Mouse (Mus musculus): Measurements from ENCODE around the gene Atad3a. TPM values are rescaled to one million over a fixed set of nuclear protein-coding genes. Genes with fewer than 3 reads are reported as not detected.

Atad3a gene
- polyA plus RNA-seq, 1 experiment from 2014 or later = 147 TPM

DNA sequence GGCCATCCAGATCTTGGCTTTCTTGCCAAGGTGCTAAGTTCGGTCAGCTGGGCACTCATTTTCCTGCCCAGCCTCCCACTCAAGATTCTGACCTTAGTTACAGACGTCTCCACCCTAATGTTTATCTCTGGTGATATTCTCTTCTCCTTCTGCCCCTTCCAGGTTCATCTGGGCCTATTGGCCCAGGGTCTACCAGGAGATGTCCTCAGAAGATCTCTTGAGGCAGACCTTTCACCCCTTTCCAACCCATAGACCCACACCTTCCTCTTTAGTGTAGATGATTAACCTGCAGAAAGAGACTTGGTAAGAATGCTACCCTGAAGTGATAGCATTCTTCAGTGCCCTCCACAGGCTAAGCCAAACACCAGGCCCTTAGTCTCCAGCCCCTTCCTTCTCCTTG, 10.8 kb upstream of the Atad3a start:
- Histone ChIP-seq H3K27ac (no peak overlapping the region), H3K4me3 (no peak overlapping the region), H3K9me3 (no peaks in the 10 kb centered on the region), H3K27me3 (ENCODE audit: insufficient read depth, poor library complexity, severe bottlenecking) (peaks cover 56% of the 10 kb centered on the region), H3K36me3 (no peaks in the 10 kb centered on the region), H3K4me1 (peaks cover 42% of the 10 kb centered on the region)
- 73% methylated on average over 2 of the region's 2 CpGs for WGBS
- DNase-seq (ENCODE audit: low spot score) = no peak

DNA sequence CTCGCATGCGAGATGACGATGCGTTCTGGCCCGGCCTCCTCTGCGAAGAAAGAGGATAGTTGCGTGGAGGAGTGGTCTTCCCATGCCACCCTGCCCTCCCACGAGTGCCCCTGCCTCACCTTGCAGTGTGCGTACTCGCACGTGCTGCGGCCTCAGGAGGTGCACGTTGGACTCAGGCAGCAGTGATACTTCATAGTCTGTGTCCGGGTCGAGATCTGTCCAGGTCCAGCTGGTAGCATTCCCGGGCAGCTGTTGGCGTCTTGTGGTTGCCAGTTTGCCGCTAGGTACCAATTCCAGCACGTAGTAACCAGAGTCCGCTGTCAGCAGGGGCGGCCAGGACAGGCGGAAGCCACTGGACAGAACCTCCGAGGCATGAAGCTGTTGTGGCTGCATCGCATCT, 9.7 kb upstream of the Atad3a start:
- H3K36me3 ChIP-seq = no peaks in the 10 kb centered on the region
- DNase-seq (ENCODE audit: low spot score) = no peak
- no peaks in the 10 kb centered on the region for H3K9me3 ChIP-seq
- peak overlapping the region; percentile 92 for H3K27ac ChIP-seq
- H3K4me1 ChIP-seq = peaks cover 35% of the 10 kb centered on the region
- 43% methylated on average over 24 of the region's 24 CpGs for WGBS
- peaks cover 52% of the 10 kb centered on the region for H3K27me3 ChIP-seq (ENCODE audit: insufficient read depth, poor library complexity, severe bottlenecking)
- H3K4me3 ChIP-seq = peak overlapping the region; percentile 66

DNA sequence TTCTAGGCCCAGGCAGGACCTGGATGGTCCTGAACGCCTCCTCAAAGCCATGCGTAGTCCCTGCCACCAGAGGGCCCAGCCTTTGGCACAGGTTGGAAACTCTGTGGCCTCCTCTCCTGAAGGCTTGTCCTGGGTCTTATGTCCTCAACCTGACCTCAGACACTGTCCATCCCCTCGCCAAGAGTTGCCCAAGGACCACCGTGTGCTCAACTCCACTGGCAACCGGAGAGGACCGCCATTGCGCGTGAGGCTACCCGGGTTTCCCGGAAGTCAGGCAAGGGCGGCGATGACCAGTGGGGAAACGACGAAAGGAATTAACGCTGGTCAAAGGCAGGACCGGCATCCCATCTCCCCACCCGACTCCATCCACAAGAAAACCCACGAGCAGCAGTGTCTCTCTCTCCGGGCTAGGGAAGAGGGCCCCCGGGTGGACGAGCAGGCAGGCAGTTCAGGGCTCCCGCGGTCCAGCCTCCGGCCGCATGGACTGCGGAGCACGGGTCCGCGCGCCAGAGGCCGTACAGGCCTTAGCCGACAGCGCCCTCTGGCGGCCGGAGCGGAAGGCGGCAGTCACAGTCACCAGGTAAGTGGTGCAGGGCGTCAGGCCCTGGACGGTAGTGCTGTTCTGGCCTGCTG, 9.1 kb upstream of the Atad3a start:
- H3K4me3 ChIP-seq = peak overlapping the region; percentile 66
- peaks cover 29% of the 10 kb centered on the region for H3K4me1 ChIP-seq
- peak; percentile 94 for DNase-seq (ENCODE audit: low spot score)
- 0% methylated on average over 39 of the region's 39 CpGs for WGBS
- no peaks in the 10 kb centered on the region for H3K9me3 ChIP-seq
- no peaks in the 10 kb centered on the region for H3K36me3 ChIP-seq
- peak overlapping the region; percentile 92 for H3K27ac ChIP-seq
- peaks cover 46% of the 10 kb centered on the region for H3K27me3 ChIP-seq (ENCODE audit: insufficient read depth, poor library complexity, severe bottlenecking)

DNA sequence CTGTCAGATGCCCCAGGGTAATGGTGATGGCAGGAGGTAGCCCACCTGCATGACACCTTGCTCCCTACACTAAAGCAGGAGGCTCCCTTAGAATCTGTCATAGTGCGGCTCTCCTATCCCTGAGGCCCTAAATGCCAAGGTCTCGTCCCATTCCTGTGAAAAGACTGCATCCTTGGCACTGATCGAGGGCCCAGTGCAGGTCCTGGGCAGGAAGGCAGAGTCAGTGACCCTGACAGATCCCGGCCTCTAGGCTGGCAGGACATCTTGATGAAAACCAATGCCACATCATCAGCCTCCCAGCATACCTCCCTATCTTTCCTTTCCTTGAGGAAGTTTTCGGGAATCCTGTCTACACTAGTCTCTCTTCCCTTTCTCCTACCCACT, 8.6 kb upstream of the Atad3a start:
- H3K9me3 ChIP-seq = no peaks in the 10 kb centered on the region
- peaks cover 23% of the 10 kb centered on the region for H3K4me1 ChIP-seq
- 59% methylated on average over 5 of the region's 5 CpGs for WGBS
- H3K4me3 ChIP-seq = peak overlapping the region; percentile 66
- H3K36me3 ChIP-seq = no peaks in the 10 kb centered on the region
- DNase-seq (ENCODE audit: low spot score) = no peak
- H3K27me3 ChIP-seq (ENCODE audit: insufficient read depth, poor library complexity, severe bottlenecking) = peaks cover 40% of the 10 kb centered on the region
- H3K27ac ChIP-seq = peak overlapping the region; percentile 92

DNA sequence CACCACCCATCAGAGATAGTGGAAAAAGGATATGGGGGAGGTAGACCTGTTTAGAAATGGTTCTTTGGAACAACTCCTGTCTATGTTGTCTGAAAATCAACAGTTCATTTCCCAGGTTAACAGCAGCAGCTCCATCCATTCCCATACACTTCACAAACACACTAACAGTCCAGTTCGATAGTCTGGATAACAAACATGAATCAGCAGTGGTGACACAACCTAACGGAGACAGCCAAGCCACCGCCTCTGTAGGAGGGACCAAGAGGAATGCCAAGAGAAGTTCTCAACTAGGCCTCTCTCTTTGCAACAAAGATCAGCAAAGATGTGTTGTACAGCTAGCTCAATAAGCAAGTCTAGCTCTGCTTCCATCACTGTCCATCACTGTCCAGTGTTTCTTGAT, 1.5 kb upstream of the Atad3a start:
- Histone ChIP-seq H3K27me3 (ENCODE audit: insufficient read depth, poor library complexity, severe bottlenecking) (no peaks in the 10 kb centered on the region), H3K4me3 (no peak overlapping the region), H3K27ac (no peak overlapping the region), H3K4me1 (peaks cover 24% of the 10 kb centered on the region), H3K36me3 (peaks cover 10% of the 10 kb centered on the region; the same call in 1 of the 2 replicates), H3K9me3 (no peaks in the 10 kb centered on the region)
- DNase-seq (ENCODE audit: low spot score) = no peak
- WGBS = 86% methylated on average over 3 of the region's 3 CpGs

DNA sequence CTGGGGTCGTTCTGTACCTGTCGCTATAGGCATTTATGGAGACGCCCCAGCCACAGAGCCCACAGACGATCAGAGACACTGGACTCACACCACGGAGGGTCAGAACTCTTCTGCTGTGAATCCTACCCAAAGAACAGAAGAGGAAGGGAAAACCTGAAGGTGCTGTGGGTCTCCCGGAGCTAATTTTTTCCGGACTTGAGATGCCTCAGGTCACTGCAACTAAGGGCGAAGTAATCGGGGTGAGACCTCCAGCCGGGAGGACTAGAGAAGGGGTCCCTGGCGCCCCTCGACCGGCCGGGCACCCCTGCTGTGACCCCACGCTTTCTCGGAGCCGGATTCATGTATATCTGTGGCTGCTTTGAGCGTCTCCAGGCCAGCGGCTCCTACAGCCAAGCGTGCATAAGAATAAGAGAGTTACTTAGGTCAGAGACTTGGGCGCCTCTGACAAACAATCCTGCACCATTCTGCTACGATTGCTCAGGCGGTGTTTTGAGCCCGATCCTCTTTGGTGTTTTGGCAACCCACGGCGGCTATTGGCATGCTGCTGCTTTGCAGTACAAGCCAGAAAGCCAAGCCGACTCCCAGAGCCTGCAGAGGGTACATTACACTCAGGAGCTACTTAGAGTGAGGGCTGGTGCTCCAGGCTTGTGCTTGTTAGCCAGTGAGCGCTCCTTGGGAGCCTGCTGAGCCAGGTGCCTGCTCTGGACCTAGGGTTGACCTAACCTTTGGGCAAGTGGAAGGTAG, 635 bp upstream of the Atad3a start:
- H3K27ac ChIP-seq = peak overlapping the region; percentile 87
- H3K4me1 ChIP-seq = peaks cover 29% of the 10 kb centered on the region
- WGBS = 2% methylated on average over 28 of the region's 28 CpGs
- H3K4me3 ChIP-seq = peak overlapping the region; percentile 77
- H3K36me3 ChIP-seq = peaks cover 19% of the 10 kb centered on the region
- no peaks in the 10 kb centered on the region for H3K27me3 ChIP-seq (ENCODE audit: insufficient read depth, poor library complexity, severe bottlenecking)
- DNase-seq (ENCODE audit: low spot score) = no peak
- H3K9me3 ChIP-seq = no peaks in the 10 kb centered on the region

DNA sequence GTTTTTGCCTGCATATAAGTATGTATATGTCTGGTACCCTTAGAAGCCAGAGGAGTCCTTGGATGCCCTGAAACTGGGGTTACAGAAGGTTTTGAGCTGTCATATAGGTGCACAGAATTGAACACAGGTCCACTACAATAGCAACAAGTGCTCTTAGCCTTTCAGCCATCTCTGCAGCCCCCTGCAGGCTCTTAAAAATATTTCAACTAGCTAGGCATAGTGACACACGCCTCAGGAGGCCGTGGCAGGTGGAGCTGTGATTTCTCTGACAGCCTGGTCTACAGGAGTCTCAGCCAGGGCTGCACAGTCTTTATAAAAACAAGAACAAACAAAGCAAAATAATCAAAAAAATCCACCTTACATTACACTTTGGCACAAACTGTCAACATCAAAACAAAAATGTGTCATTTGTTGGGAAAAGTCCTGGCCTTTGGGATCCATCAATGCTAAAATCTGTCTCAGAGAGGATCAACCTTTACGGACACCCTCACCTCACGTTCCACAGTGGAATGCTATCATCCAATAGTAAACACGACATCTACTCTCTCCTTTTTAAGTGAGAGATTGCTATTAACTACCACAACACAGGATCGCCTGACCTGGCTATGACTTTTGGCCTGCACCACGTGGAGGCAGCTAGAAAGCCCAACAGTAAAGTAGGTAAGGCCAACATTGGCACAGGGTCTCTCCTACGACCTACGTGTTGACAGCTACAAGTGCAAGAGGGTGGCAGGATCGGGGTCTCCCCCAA, 856 bp downstream of the Atad3a start:
- H3K4me3 ChIP-seq = peak overlapping the region; percentile 77
- peaks cover 29% of the 10 kb centered on the region for H3K4me1 ChIP-seq
- H3K27ac ChIP-seq = peak overlapping the region; percentile 87
- DNase-seq (ENCODE audit: low spot score) = no peak
- no peaks in the 10 kb centered on the region for H3K27me3 ChIP-seq (ENCODE audit: insufficient read depth, poor library complexity, severe bottlenecking)
- no peaks in the 10 kb centered on the region for H3K9me3 ChIP-seq
- 3% methylated on average over 10 of the region's 10 CpGs for WGBS
- peaks cover 34% of the 10 kb centered on the region for H3K36me3 ChIP-seq

DNA sequence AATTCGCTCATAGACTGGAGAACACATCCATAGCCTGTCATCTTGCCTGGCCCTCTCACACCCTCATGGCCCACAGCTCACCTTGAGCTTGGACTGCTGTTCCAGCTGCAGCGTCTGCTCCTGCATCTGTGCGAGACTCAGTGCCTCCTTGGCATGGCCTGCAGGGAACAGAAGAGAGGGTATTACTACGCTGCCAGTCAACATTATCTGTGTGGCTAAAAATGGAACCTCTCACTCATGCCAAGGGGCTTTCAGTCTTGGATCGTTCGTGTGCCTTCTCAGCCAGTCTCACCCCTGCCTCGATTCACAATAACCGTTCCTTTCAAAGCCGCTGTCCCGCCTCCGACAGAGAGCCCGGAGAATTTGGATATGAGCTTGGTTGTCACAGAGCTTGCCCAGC, 3.9 kb downstream of the Atad3a start:
- H3K9me3 ChIP-seq = no peaks in the 10 kb centered on the region
- H3K4me3 ChIP-seq = no peak overlapping the region
- H3K27me3 ChIP-seq (ENCODE audit: insufficient read depth, poor library complexity, severe bottlenecking) = no peaks in the 10 kb centered on the region
- peaks cover 29% of the 10 kb centered on the region for H3K4me1 ChIP-seq
- peaks cover 61% of the 10 kb centered on the region for H3K36me3 ChIP-seq
- no peak for DNase-seq (ENCODE audit: low spot score)
- 86% methylated on average over 12 of the region's 12 CpGs for WGBS
- no peak overlapping the region for H3K27ac ChIP-seq

DNA sequence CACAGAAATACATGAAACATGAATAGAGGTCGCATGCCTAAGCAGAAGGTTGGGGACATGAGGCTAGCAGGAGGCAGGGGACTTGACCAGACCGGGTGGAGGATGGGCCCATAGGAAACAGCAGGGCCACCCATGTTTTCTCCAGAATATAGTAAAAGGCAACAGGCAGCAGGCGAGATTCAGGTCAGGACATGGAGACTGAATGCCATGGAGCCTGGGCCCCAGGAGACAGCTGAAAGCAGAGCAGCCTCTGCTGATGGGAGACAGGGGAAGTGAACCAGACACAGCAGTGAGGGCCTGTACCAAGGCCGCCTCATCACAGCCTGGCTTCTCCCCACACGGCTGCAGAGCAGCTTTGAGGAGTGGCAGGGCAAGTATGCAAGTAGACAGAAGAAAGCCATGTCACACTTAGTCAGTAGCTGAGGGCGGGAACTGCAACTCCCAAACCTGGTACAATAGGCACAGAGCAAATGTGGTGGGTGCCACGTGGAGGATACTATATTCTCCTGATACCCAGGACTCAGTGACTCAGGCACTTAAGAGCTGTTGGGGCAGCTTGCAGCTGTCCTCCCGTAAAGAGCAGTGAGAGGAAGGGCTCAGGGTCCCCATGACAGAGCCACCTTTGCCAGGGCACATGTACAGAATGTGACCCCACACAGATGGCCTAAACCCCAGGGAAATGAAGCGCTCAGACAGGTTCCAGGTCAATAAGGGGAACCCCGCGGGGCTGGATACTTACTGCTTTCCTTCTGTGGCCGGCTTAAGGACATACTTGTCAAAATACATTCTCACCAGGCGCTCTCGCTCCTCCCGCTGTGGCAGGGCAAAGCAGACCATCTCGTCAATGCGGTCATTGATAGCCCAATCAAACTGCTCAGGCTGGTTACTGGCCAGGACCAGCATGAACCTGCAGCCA, 14.1 kb downstream of the Atad3a start:
- H3K4me1 ChIP-seq = no peaks in the 10 kb centered on the region
- no peak overlapping the region for H3K27ac ChIP-seq
- no peak overlapping the region for H3K4me3 ChIP-seq
- WGBS = 90% methylated on average over 17 of the region's 17 CpGs
- no peaks in the 10 kb centered on the region for H3K9me3 ChIP-seq
- H3K36me3 ChIP-seq = peaks cover 99% of the 10 kb centered on the region
- H3K27me3 ChIP-seq (ENCODE audit: insufficient read depth, poor library complexity, severe bottlenecking) = no peaks in the 10 kb centered on the region
- no peak for DNase-seq (ENCODE audit: low spot score)

DNA sequence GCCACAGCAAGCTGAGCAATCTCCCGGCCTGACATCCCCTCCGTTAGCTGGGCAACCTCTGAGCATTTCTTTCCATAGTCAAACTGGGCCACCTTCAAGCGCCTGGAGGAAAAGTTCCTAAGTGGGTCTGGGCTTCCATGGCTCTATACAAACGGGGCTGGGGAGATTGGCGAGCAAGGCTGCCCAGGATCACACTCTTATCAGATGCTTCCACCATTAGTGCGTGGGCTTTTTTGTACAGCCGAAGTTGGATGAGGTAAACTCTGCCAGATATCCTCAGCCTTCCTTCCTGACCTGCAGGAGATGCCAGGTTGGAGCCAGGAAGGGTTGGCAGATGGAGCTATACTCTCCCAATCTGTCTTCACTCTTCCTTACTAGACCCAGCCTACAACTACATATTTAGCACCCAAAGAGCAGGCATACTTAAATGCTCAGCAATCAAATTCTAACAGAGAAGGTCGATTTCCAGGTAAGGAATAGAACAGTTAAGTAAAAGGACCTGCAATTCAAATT, 14.8 kb downstream of the Atad3a start:
- peaks cover 99% of the 10 kb centered on the region for H3K36me3 ChIP-seq

DNA sequence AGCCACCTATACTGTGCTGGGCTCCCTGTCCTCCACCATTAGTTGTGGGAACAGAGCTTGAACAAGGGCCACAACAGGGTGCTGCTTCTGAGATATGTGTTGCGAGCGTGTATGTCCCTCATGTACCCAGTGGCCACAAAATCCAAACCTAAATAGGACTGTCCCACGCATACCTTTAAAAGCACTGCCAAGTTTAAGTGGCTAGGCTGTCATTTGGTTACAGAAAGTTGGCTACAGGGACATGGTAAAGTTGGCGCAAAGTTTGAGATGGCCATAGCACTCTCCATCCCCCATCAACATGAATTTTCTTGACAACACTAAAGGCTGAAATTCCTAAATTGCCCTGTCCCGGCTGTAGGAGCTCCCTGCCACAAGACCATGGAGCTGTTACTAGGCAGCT, 15.8 kb downstream of the Atad3a start:
- Histone ChIP-seq H3K9me3 (no peaks in the 10 kb centered on the region), H3K27ac (no peak overlapping the region), H3K27me3 (ENCODE audit: insufficient read depth, poor library complexity, severe bottlenecking) (no peaks in the 10 kb centered on the region), H3K36me3 (peaks cover 99% of the 10 kb centered on the region), H3K4me1 (no peaks in the 10 kb centered on the region), H3K4me3 (no peak overlapping the region)
- DNase-seq (ENCODE audit: low spot score) = no peak
- WGBS = 89% methylated on average over 5 of the region's 5 CpGs

More for the DNA sequence above, 14.8 kb downstream of the Atad3a start:
- no peak for DNase-seq (ENCODE audit: low spot score)
- Histone ChIP-seq H3K27me3 (ENCODE audit: insufficient read depth, poor library complexity, severe bottlenecking) (no peaks in the 10 kb centered on the region), H3K9me3 (no peaks in the 10 kb centered on the region), H3K27ac (no peak overlapping the region), H3K4me1 (no peaks in the 10 kb centered on the region), H3K4me3 (no peak overlapping the region)
- WGBS = 86% methylated on average over 8 of the region's 8 CpGs

DNA sequence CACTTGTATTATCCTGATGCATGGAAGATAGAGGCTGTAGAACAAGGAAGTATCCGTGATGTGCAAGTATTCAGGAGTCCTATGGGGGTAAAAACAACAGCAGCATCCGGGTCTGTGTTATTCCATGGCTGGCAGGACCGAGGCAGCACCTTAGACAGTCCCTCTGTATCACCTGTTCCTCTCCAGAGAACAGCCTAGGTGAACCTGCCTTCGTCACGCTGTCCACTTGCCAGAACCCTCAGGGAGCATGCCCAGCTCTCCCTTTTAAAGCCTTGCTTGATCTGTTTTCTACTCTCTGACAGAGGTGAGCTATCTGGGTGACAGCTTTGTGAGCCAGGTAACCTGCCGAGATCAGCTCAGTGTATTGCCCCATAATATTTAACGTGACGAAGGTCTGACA, 16.4 kb downstream of the Atad3a start:
- 93% methylated on average over 8 of the region's 8 CpGs for WGBS
- no peaks in the 10 kb centered on the region for H3K27me3 ChIP-seq (ENCODE audit: insufficient read depth, poor library complexity, severe bottlenecking)

More for the DNA sequence above, 16.4 kb downstream of the Atad3a start:
- Histone ChIP-seq H3K27ac (no peak overlapping the region), H3K36me3 (peaks cover 99% of the 10 kb centered on the region), H3K4me1 (no peaks in the 10 kb centered on the region), H3K4me3 (no peak overlapping the region), H3K9me3 (no peaks in the 10 kb centered on the region)
- no peak for DNase-seq (ENCODE audit: low spot score)
